Mouse (Mus musculus) gastrocnemius, postnatal 4 days (tissue): Measurements from ENCODE around the gene Ncbp3. TPM values are rescaled to one million over a fixed set of nuclear protein-coding genes. Genes with fewer than 3 reads are reported as not detected.
"Not testable (repeated sequence)": the region's sequence is repeated elsewhere in the genome, so short reads cannot be mapped to it uniquely, and the experiment has no call there.

ENCODE experiments used
- DNase-seq, 2 experiments: peaks; one replicate each; pipeline ENCODE4 v3.0.0; 2021 to 2022; ENCODE audit warnings: low spot score in 2 of 2, mixed read lengths in 2 of 2
- total RNA-seq, 2 experiments: library from RNA; stranded (reverse); gene quantifications; 2 replicates each; pipeline ENCODE4 v1.2.3; 2021

The Ncbp3 gene
- total RNA-seq, 2 experiments from 2014 or later: 8.6 to 10.0 TPM

- DNase-seq: no peak
Measured at GRCm38 (mm10) chr11:73084303-73084702, 36.7 kb downstream of the Ncbp3 start.

- DNase-seq: peak in 1 of 2 experiments; percentile 26
Measured at GRCm38 (mm10) chr11:73084804-73085231, 37.2 kb downstream of the Ncbp3 start.

GRCm38 (mm10) chr11:73085391-73085790, 37.8 kb downstream of the Ncbp3 start:
- no peak for DNase-seq

GRCm38 (mm10) chr11:73087700-73088480, 40.3 kb downstream of the Ncbp3 start:
- no peak for DNase-seq

GRCm38 (mm10) chr11:73090283-73090682, 42.7 kb downstream of the Ncbp3 start, which contains the start of gene Itgae:
Gene Itgae (plus strand): TSS chr11:73090583.
- DNase-seq: no peak

- DNase-seq: no peak
Measured at GRCm38 (mm10) chr11:73090826-73091225, 43.2 kb downstream of the Ncbp3 start.

- no peak for DNase-seq
Measured at GRCm38 (mm10) chr11:73092057-73092456, 44.5 kb downstream of the Ncbp3 start.

- no peak for DNase-seq
Measured at GRCm38 (mm10) chr11:73092877-73093276, 45.3 kb downstream of the Ncbp3 start.

- DNase-seq: no peak
Measured at GRCm38 (mm10) chr11:73094231-73094995, 46.8 kb downstream of the Ncbp3 start.

GRCm38 (mm10) chr11:73098860-73099259, 51.3 kb downstream of the Ncbp3 start:
- DNase-seq: no peak

GRCm38 (mm10) chr11:73099976-73100750, 52.6 kb downstream of the Ncbp3 start:
- no peak for DNase-seq

GRCm38 (mm10) chr11:73101308-73101707, 53.7 kb downstream of the Ncbp3 start:
- DNase-seq: no peak

- no peak for DNase-seq
Measured at GRCm38 (mm10) chr11:73105246-73105645, 57.7 kb downstream of the Ncbp3 start.

GRCm38 (mm10) chr11:73107358-73107757, 59.8 kb downstream of the Ncbp3 start:
- not testable (repeated sequence) for DNase-seq

GRCm38 (mm10) chr11:73108195-73108897, 60.8 kb downstream of the Ncbp3 start:
- DNase-seq: no peak

GRCm38 (mm10) chr11:73108898-73109625, 61.5 kb downstream of the Ncbp3 start:
- no peak for DNase-seq

GRCm38 (mm10) chr11:73109941-73110340, 62.4 kb downstream of the Ncbp3 start:
- DNase-seq: no peak

- no peak for DNase-seq
Measured at GRCm38 (mm10) chr11:73111414-73111813, 63.8 kb downstream of the Ncbp3 start.

- no peak for DNase-seq
Measured at GRCm38 (mm10) chr11:73126495-73126894, 78.9 kb downstream of the Ncbp3 start.

GRCm38 (mm10) chr11:73131020-73131419, 83.4 kb downstream of the Ncbp3 start:
- no peak for DNase-seq
